Mouse (Mus musculus): ENCODE results near the gene Bcl2l1. TPM values are rescaled to one million over a fixed set of nuclear protein-coding genes. Genes with fewer than 3 reads are reported as not detected.
A peak's percentile ranks its signal among the peaks of the same experiment; 100 is the strongest.

Bcl2l1 gene
- 205 and 207 TPM in 2 replicates for polyA plus RNA-seq (2012; rRNA removed)

- Histone ChIP-seq H3K27ac (ENCODE audit: control insufficient read depth, insufficient read depth, low read length) (peak within 1 kb of the TSS; percentile 82), H3K4me1 (replicated peaks; ENCODE audit: control insufficient read depth, insufficient read depth, low read length) (peaks cover 8% of the 10 kb centered on the region; the same call in 1 of the 2 replicates), H3K4me3 (ENCODE audit: control insufficient read depth, insufficient read depth, low read length) (peak within 1 kb of the TSS; percentile 70), H3K27me3 (ENCODE audit: control insufficient read depth, insufficient read depth, low read length) (no peaks in the 10 kb centered on the region), H3K36me3 (ENCODE audit: control insufficient read depth, insufficient read depth, low read length) (no peaks in the 10 kb centered on the region)
- DNase-seq, result peak; percentile 100
- no peak; the same call in 1 of the 2 replicates for TF ChIP-seq POLR2A (IDR thresholded peaks at IDR 0.05; ENCODE audit: control insufficient read depth, extremely low read depth, insufficient read depth, low read length, poor library complexity)
- TF ChIP-seq CTCF (IDR thresholded peaks at IDR 0.05; ENCODE audit: borderline replicate concordance, control insufficient read depth, extremely low read depth, insufficient read depth, low read length, poor library complexity), result peak; percentile 96
- WGBS, result under 1% methylated on average over 73 of the region's 74 CpGs
Measured at GRCm38 (mm10) chr2:152831019-152831878, at the start of gene Bcl2l1. TSS of gene Bcl2l1 (minus strand) at chr2:152831728.

GRCm38 (mm10) chr2:152880898-152881297, 49.4 kb upstream of the Bcl2l1 start:
- no peak overlapping the region for H3K27ac ChIP-seq (ENCODE audit: control insufficient read depth, insufficient read depth, low read length)
- no peaks in the 10 kb centered on the region for H3K27me3 ChIP-seq (ENCODE audit: control insufficient read depth, insufficient read depth, low read length)
- 93% methylated on average over 13 of the region's 13 CpGs for WGBS
- no peak for DNase-seq
- peaks cover 88% of the 10 kb centered on the region for H3K36me3 ChIP-seq (ENCODE audit: control insufficient read depth, insufficient read depth, low read length)
- no peak overlapping the region for H3K4me3 ChIP-seq (ENCODE audit: control insufficient read depth, insufficient read depth, low read length)
- no peak for TF ChIP-seq CTCF (IDR thresholded peaks at IDR 0.05; ENCODE audit: borderline replicate concordance, control insufficient read depth, extremely low read depth, insufficient read depth, low read length, poor library complexity)
- no peaks in the 10 kb centered on the region for H3K4me1 ChIP-seq (replicated peaks; ENCODE audit: control insufficient read depth, insufficient read depth, low read length)

- H3K27me3 ChIP-seq (ENCODE audit: control insufficient read depth, insufficient read depth, low read length), result no peaks in the 10 kb centered on the region
- no peak for TF ChIP-seq CTCF (IDR thresholded peaks at IDR 0.05; ENCODE audit: borderline replicate concordance, control insufficient read depth, extremely low read depth, insufficient read depth, low read length, poor library complexity)
- TF ChIP-seq POLR2A (IDR thresholded peaks at IDR 0.05; ENCODE audit: control insufficient read depth, extremely low read depth, insufficient read depth, low read length, poor library complexity), result no peak
- no peak for DNase-seq
- WGBS, result 99% methylated on average over 3 of the region's 3 CpGs
- H3K4me3 ChIP-seq (ENCODE audit: control insufficient read depth, insufficient read depth, low read length), result no peak overlapping the region
- peaks cover 82% of the 10 kb centered on the region for H3K36me3 ChIP-seq (ENCODE audit: control insufficient read depth, insufficient read depth, low read length)
- H3K27ac ChIP-seq (ENCODE audit: control insufficient read depth, insufficient read depth, low read length), result no peak overlapping the region
- no peaks in the 10 kb centered on the region for H3K4me1 ChIP-seq (replicated peaks; ENCODE audit: control insufficient read depth, insufficient read depth, low read length)
Measured at GRCm38 (mm10) chr2:152878239-152878638, 46.7 kb upstream of the Bcl2l1 start.

GRCm38 (mm10) chr2:152863346-152863745, 31.8 kb upstream of the Bcl2l1 start:
- DNase-seq, result no peak
- Histone ChIP-seq H3K27me3 (ENCODE audit: control insufficient read depth, insufficient read depth, low read length) (no peaks in the 10 kb centered on the region), H3K4me1 (replicated peaks; ENCODE audit: control insufficient read depth, insufficient read depth, low read length) (no peaks in the 10 kb centered on the region), H3K27ac (ENCODE audit: control insufficient read depth, insufficient read depth, low read length) (no peak overlapping the region), H3K36me3 (ENCODE audit: control insufficient read depth, insufficient read depth, low read length) (peaks cover 40% of the 10 kb centered on the region), H3K4me3 (ENCODE audit: control insufficient read depth, insufficient read depth, low read length) (no peak overlapping the region)
- WGBS, result over 99% methylated on average over 6 of the region's 6 CpGs
- TF ChIP-seq CTCF (IDR thresholded peaks at IDR 0.05; ENCODE audit: borderline replicate concordance, control insufficient read depth, extremely low read depth, insufficient read depth, low read length, poor library complexity) (no peak), POLR2A (IDR thresholded peaks at IDR 0.05; ENCODE audit: control insufficient read depth, extremely low read depth, insufficient read depth, low read length, poor library complexity) (no peak)

GRCm38 (mm10) chr2:152862638-152863037, 31.1 kb upstream of the Bcl2l1 start:
- Histone ChIP-seq H3K4me3 (ENCODE audit: control insufficient read depth, insufficient read depth, low read length) (no peak overlapping the region), H3K4me1 (replicated peaks; ENCODE audit: control insufficient read depth, insufficient read depth, low read length) (no peaks in the 10 kb centered on the region), H3K27me3 (ENCODE audit: control insufficient read depth, insufficient read depth, low read length) (no peaks in the 10 kb centered on the region), H3K27ac (ENCODE audit: control insufficient read depth, insufficient read depth, low read length) (no peak overlapping the region), H3K36me3 (ENCODE audit: control insufficient read depth, insufficient read depth, low read length) (peaks cover 47% of the 10 kb centered on the region)
- DNase-seq, result no peak
- TF ChIP-seq POLR2A (IDR thresholded peaks at IDR 0.05; ENCODE audit: control insufficient read depth, extremely low read depth, insufficient read depth, low read length, poor library complexity) (no peak), CTCF (IDR thresholded peaks at IDR 0.05; ENCODE audit: borderline replicate concordance, control insufficient read depth, extremely low read depth, insufficient read depth, low read length, poor library complexity) (no peak)
- 95% methylated on average over 3 of the region's 3 CpGs for WGBS

- Histone ChIP-seq H3K36me3 (ENCODE audit: control insufficient read depth, insufficient read depth, low read length) (peaks cover 47% of the 10 kb centered on the region), H3K27me3 (ENCODE audit: control insufficient read depth, insufficient read depth, low read length) (no peaks in the 10 kb centered on the region), H3K27ac (ENCODE audit: control insufficient read depth, insufficient read depth, low read length) (no peak overlapping the region), H3K4me3 (ENCODE audit: control insufficient read depth, insufficient read depth, low read length) (no peak overlapping the region), H3K4me1 (replicated peaks; ENCODE audit: control insufficient read depth, insufficient read depth, low read length) (no peaks in the 10 kb centered on the region)
- WGBS, result 98% methylated on average over 1 of the region's 1 CpGs
- TF ChIP-seq POLR2A (IDR thresholded peaks at IDR 0.05; ENCODE audit: control insufficient read depth, extremely low read depth, insufficient read depth, low read length, poor library complexity) (no peak), CTCF (IDR thresholded peaks at IDR 0.05; ENCODE audit: borderline replicate concordance, control insufficient read depth, extremely low read depth, insufficient read depth, low read length, poor library complexity) (no peak)
- no peak for DNase-seq
Measured at GRCm38 (mm10) chr2:152861891-152862290, 30.4 kb upstream of the Bcl2l1 start.
